Mouse (Mus musculus): ENCODE measurements around the gene A830005F24Rik. TPM values are rescaled to one million over a fixed set of nuclear protein-coding genes. Genes with fewer than 3 reads are reported as not detected.
A peak's percentile ranks its signal among the peaks of the same experiment; 100 is the strongest.
"Not testable (repeated sequence)": the region's sequence is repeated elsewhere in the genome, so short reads cannot be mapped to it uniquely, and the experiment has no call there.

The A830005F24Rik gene
- polyA plus RNA-seq, 1 experiment from 2014 or later, result 2.8 TPM

DNA sequence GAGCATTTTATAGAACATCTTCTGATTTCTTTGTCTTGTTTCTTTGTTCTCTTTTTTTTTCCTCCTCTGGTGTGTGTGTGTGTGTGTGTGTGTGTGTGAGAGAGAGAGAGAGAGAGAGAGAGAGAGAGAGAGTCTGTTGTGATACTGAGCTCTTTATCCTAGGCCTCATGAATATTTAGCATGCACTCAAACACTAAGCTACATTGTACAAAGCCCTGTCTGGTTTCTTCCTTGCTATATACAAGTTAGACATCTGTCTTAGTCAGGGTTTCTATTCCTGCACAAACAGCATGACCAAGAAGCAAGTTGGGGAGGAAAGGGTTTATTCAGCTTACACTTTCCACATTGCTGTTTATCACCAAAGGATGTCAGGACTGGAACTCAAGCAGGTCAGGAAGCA, 5.8 kb downstream of the A830005F24Rik start:
- peaks cover 11% of the 10 kb centered on the region for H3K9me3 ChIP-seq
- not testable (repeated sequence) for H3K27ac ChIP-seq; H3K4me1 ChIP-seq (replicated peaks); H3K27me3 ChIP-seq (ENCODE audit: insufficient read depth, poor library complexity, severe bottlenecking); DNase-seq (ENCODE audit: low spot score); H3K4me3 ChIP-seq; H3K36me3 ChIP-seq

DNA sequence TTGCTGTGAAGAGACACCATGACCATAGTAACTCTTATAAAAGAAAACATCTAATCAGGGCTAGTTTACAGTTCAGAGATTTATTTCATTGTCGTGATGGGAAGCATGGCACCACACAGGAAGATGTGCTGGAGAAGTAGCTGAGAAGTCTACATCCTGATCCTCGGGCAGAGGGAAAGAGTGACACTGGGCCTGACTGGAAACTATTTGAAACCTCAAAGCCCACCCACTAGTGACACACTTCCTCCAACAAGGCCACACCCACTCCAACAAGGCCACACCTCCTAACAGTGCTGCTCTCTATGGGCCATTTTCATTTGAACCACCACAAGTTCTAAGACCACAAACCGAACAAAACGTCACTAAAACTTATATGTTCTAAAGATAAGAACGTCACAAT, 12.4 kb downstream of the A830005F24Rik start:
- H3K4me1 ChIP-seq (replicated peaks), result no peaks in the 10 kb centered on the region
- H3K4me3 ChIP-seq, result no peak overlapping the region
- H3K27ac ChIP-seq, result no peak overlapping the region
- no peaks in the 10 kb centered on the region for H3K27me3 ChIP-seq (ENCODE audit: insufficient read depth, poor library complexity, severe bottlenecking)
- DNase-seq (ENCODE audit: low spot score), result no peak
- no peaks in the 10 kb centered on the region for H3K36me3 ChIP-seq
- 81% methylated on average over 5 of the region's 5 CpGs for WGBS
- 0 out of 2 replicates have a peak, but pooled peaks cover 1% of the 10 kb centered on the region for H3K9me3 ChIP-seq

DNA sequence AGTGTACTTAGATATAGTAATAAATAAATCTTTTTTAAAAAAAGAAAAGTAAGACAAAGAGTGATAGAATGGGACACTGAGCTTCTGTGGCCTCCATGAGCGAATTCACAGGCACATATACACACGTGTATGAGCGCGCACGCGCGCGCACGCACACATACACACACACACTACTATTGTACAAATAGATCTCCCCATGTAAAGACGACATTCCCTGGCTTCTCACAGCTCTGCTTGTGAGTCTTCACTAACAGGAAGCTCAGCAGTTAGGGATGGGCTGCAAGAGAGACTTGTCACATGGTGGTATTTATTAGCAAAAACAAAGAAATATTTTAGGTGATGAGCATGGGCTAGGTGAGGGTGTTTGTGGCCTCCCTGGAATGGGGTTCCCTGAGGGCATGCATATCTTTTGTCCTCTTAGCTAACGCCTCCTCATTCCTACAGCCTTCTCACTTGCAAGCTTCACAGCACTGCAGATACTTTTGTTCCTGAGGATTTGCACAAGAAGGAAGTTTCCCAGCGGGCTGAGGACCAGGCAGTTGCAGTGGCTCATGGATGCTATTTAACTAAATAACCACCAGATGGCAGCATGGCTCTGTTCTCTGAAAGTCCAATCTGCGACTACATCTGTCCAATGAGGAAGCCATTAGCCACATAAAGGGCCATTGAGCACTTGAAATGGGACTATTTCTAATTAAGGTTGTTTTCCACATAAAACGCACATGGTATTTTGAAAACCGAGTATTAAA, 14.9 kb downstream of the A830005F24Rik start:
- no peak overlapping the region for H3K4me3 ChIP-seq
- H3K4me1 ChIP-seq (replicated peaks), result no peaks in the 10 kb centered on the region
- no peaks in the 10 kb centered on the region for H3K27me3 ChIP-seq (ENCODE audit: insufficient read depth, poor library complexity, severe bottlenecking)
- no peaks in the 10 kb centered on the region for H3K9me3 ChIP-seq
- peaks cover under 1% of the 10 kb centered on the region; the same call in 1 of the 2 replicates for H3K36me3 ChIP-seq
- WGBS, result 53% methylated on average over 15 of the region's 15 CpGs
- H3K27ac ChIP-seq, result no peak overlapping the region
- DNase-seq (ENCODE audit: low spot score), result peak; percentile 59

DNA sequence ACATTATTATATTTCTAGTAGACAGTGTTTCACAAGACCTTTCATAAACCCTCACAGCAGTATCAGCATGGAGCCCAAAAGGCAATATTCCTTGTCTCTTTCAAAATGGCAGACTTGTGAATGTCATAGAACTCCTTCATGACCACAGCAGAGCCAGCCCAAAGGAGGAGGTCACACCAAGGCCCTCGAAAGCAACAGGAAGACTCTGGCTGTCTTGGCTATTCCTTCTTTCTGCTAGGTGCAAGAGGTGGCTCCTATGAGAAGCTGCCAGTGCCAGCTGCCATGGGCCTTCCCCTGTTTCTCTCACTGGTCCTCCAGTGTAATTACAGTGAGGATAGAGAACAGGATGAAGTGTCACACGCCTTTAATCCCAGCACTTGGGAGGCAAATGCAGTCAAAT, 15.7 kb downstream of the A830005F24Rik start:
- Histone ChIP-seq H3K9me3 (no peaks in the 10 kb centered on the region), H3K4me3 (no peak overlapping the region), H3K27ac (no peak overlapping the region), H3K27me3 (ENCODE audit: insufficient read depth, poor library complexity, severe bottlenecking) (no peaks in the 10 kb centered on the region), H3K36me3 (peaks cover 6% of the 10 kb centered on the region; the same call in 1 of the 2 replicates), H3K4me1 (replicated peaks) (no peaks in the 10 kb centered on the region)
- DNase-seq (ENCODE audit: low spot score), result no peak
- 53% methylated on average over 2 of the region's 2 CpGs for WGBS

DNA sequence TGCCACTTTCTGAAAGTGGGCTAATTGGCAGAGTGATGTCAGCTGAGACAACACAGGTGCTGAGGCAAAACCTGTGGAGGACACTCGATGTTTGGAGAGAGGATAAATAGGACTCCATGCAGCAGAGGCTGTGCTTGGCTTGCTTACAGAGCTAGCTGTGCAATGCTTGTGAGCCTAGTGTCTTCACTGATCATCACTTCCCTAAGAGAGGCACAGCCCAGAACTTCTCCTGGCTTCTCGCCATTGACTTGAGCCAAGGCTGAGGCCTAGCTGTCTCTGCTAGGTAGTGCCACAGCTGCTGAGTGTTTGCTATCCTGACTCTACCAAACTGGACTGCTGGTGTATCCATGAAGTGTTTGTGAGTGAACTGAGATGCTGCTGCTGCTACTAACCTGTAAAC, 17.3 kb downstream of the A830005F24Rik start:
- 78% methylated on average over 2 of the region's 2 CpGs for WGBS
- H3K27me3 ChIP-seq (ENCODE audit: insufficient read depth, poor library complexity, severe bottlenecking), result no peaks in the 10 kb centered on the region
- H3K36me3 ChIP-seq, result peaks cover 18% of the 10 kb centered on the region
- no peaks in the 10 kb centered on the region for H3K9me3 ChIP-seq
- no peak overlapping the region for H3K4me3 ChIP-seq
- no peaks in the 10 kb centered on the region for H3K4me1 ChIP-seq (replicated peaks)
- no peak for DNase-seq (ENCODE audit: low spot score)
- H3K27ac ChIP-seq, result no peak overlapping the region

DNA sequence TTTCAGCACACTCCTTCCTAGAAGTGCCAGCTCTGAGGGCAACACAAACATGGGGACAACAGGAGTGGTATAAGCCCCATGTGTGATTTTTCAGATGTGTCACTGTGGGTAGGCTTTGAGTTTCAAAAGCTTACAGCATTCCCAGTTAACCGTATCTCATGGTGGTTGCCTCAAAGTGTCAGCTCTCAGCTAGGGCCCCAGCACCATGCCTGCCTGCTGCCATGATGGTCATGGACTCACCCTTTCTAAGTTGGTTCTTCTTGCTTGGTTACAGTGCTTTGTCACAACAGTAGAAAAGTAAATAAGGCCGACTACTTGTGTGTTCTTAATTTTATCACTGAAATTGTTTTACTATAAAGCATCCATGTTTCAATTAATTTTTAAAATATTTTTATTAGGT, 18.1 kb downstream of the A830005F24Rik start:
- no peak for DNase-seq (ENCODE audit: low spot score)

DNA sequence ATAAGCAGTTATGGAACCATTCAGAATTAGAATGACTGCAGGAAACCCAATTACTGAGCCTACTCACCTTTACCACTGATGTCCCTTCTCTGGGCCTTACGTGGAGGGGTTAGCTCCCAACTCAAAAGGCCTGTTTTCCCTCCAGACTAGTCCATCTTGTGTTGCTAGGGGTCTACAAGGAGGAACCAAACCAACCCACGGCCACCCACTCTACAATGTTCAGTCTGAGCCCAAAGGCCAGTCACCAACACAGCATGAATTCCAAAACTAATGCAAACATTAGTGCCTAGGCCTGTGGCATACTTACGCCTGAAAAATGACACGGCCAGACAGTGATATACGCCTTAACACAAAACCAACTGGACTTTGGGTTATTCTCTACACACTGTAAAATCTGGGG, 20.1 kb downstream of the A830005F24Rik start:
- Histone ChIP-seq H3K27me3 (ENCODE audit: insufficient read depth, poor library complexity, severe bottlenecking) (no peaks in the 10 kb centered on the region), H3K9me3 (no peaks in the 10 kb centered on the region), H3K4me1 (replicated peaks) (no peaks in the 10 kb centered on the region), H3K4me3 (no peak overlapping the region), H3K36me3 (peaks cover 43% of the 10 kb centered on the region), H3K27ac (no peak overlapping the region)
- no peak for DNase-seq (ENCODE audit: low spot score)
- WGBS, result 87% methylated on average over 5 of the region's 5 CpGs

More for the DNA sequence above, 18.1 kb downstream of the A830005F24Rik start:
- Histone ChIP-seq H3K4me3 (no peak overlapping the region), H3K9me3 (no peaks in the 10 kb centered on the region), H3K27ac (no peak overlapping the region), H3K27me3 (ENCODE audit: insufficient read depth, poor library complexity, severe bottlenecking) (no peaks in the 10 kb centered on the region), H3K36me3 (peaks cover 25% of the 10 kb centered on the region), H3K4me1 (replicated peaks) (no peaks in the 10 kb centered on the region)
- 79% methylated on average over 2 of the region's 2 CpGs for WGBS

DNA sequence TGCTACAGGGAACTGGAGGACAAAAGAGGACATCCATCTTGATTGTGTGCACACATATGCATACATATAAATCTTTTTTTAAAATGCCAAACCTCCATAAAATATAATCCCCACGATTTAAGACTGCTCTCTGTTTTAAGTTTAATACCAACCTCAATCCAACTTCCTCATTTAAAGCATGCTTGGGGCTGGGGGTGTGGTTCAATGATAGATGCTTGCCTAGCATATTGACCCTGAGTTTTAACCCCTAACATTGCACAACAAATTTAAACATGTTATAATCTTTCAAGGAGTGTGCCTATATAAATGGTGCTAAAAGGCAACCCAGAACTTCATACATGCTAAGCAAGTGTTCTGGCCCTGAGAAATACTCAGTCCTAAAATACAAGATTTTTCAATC, 27.1 kb downstream of the A830005F24Rik start:
- DNase-seq (ENCODE audit: low spot score), result no peak
- Histone ChIP-seq H3K4me1 (replicated peaks) (peaks cover 30% of the 10 kb centered on the region), H3K27ac (no peak overlapping the region), H3K27me3 (ENCODE audit: insufficient read depth, poor library complexity, severe bottlenecking) (no peaks in the 10 kb centered on the region), H3K9me3 (no peaks in the 10 kb centered on the region), H3K4me3 (no peak overlapping the region), H3K36me3 (peaks cover 27% of the 10 kb centered on the region)
- WGBS, result 73% methylated on average over 1 of the region's 1 CpGs

DNA sequence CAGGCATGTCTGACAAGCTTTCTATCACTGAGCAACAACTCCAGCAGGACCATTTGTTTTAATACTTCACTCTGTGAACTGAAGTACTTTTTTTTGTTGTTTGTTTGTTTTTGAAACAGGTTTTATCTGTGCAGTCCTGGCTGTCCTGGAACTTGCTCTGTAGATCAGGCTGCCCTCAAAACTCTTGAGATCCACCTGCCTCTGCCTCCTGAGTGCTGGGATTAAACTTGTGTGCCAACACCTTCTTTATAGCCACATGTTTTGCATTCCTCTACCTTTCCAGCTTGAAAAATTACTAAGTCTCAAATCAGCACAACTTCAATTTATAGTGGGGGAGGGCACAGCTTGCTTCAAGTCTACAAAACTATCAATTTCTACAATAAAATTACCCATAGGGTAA, 31.0 kb downstream of the A830005F24Rik start:
- Histone ChIP-seq H3K4me1 (replicated peaks) (peaks cover 40% of the 10 kb centered on the region), H3K27me3 (ENCODE audit: insufficient read depth, poor library complexity, severe bottlenecking) (0 out of 2 replicates have a peak, but pooled peaks cover 4% of the 10 kb centered on the region), H3K4me3 (peak overlapping the region; percentile 88), H3K27ac (no peak overlapping the region), H3K36me3 (no peaks in the 10 kb centered on the region), H3K9me3 (no peaks in the 10 kb centered on the region)
- DNase-seq (ENCODE audit: low spot score), result no peak

DNA sequence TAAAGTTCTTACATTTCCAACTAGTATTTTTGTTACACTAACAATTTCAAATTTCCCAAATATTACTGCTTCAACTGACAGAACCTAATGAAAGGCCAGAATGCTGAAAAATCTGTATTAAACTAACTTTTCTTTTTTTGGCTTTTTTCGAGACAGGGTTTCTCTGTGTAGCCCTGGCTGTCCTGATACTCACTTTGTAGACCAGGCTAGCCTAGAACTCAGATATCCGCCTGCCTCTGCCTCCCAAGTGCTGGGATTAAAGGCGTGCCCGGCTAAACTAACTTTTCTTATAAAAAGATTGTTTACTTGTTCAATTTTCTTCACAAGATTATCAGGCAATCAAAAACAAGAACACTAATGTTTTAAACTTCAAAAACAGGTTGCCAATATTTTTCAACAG, 31.5 kb downstream of the A830005F24Rik start:
- peaks cover 40% of the 10 kb centered on the region for H3K4me1 ChIP-seq (replicated peaks)
- no peak overlapping the region for H3K27ac ChIP-seq

DNA sequence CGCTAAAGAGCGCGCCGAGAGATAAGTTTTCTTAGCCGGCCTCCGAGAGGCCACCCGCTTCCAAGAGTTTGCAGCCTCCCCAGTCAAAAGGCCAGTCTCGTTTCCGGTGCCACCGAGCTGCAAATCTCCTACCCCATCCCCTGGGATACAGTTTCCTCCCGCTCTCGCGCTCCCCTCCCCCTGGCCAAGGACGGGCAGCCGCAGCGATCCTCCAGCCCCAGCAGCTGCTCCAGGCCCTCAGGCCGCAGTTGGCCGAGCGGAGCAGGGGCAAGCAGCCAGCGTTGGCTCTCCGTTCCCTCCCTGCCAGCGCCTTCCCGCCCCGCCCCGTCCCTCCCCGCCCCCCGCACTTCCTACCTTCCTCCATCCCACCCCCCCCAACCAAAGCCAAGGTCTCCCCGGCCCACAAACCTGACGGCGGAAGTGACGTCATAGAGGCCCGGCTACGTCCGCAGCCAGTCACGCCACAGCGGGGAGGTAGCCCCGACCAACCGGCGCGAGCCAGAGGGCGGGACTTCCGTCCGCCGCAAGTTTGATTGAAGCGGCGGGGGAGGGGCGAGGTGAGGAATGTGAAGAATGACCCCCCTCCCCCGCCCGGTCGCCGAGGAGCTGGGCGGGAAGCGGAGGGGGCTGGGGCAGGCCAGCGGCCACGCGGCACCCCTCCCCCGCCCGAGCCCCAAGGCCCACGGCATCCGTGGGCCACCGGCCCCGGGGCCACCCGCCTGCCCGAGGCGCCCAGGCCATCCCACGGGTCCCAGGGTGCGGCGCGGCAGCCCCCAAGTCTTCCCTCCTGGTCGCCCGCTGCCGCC, 32.3 kb downstream of the A830005F24Rik start:
- peak; percentile 98 for DNase-seq (ENCODE audit: low spot score)
- under 1% methylated on average over 67 of the region's 72 CpGs for WGBS
- 0 out of 2 replicates have a peak, but pooled peaks cover 4% of the 10 kb centered on the region for H3K27me3 ChIP-seq (ENCODE audit: insufficient read depth, poor library complexity, severe bottlenecking)
- peak overlapping the region; percentile 100 for H3K27ac ChIP-seq
- peak overlapping the region; percentile 88 for H3K4me3 ChIP-seq
- H3K9me3 ChIP-seq, result no peaks in the 10 kb centered on the region
- no peaks in the 10 kb centered on the region for H3K36me3 ChIP-seq
- peaks cover 36% of the 10 kb centered on the region for H3K4me1 ChIP-seq (replicated peaks)

More for the DNA sequence above, 31.5 kb downstream of the A830005F24Rik start:
- Histone ChIP-seq H3K36me3 (no peaks in the 10 kb centered on the region), H3K27me3 (ENCODE audit: insufficient read depth, poor library complexity, severe bottlenecking) (0 out of 2 replicates have a peak, but pooled peaks cover 4% of the 10 kb centered on the region), H3K4me3 (peak overlapping the region; percentile 88), H3K9me3 (no peaks in the 10 kb centered on the region)
- DNase-seq (ENCODE audit: low spot score), result no peak
- WGBS, result 53% methylated on average over 4 of the region's 4 CpGs

DNA sequence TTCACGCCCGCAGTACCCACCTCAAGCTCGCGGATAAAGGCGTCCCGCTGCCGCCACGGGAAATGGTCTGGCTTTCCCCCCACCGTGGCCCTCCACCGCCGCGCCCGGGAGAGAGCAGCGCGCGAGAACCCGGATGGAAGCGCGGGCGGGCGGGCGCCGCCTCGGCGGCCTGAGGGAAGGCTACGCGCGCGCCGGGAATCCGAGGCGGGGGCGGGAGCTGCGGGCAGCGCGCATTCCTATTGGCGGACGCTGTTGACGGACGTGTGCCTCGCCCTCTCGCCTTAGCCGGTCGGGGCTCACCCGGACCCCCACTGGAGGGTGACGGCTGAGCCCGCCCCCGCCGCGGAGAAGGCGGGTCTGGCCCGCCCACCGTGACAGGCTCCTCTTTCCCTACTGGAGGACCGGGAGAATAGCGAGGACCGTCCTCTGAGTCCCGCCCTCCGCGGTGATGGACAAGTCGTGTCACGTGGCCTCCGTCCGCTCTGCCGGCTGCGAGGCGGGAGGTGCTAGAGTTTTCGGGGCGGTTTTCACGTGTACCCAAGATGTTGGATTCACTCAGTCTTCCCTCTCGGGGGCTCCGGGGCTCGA, 33.1 kb downstream of the A830005F24Rik start:
- no peaks in the 10 kb centered on the region for H3K36me3 ChIP-seq
- 0 out of 2 replicates have a peak, but pooled peaks cover 4% of the 10 kb centered on the region for H3K27me3 ChIP-seq (ENCODE audit: insufficient read depth, poor library complexity, severe bottlenecking)
- under 1% methylated on average over 72 of the region's 72 CpGs for WGBS
- DNase-seq (ENCODE audit: low spot score), result peak; percentile 100
- H3K4me1 ChIP-seq (replicated peaks), result peaks cover 34% of the 10 kb centered on the region
- peak overlapping the region; percentile 100 for H3K27ac ChIP-seq
- peak overlapping the region; percentile 88 for H3K4me3 ChIP-seq
- H3K9me3 ChIP-seq, result no peaks in the 10 kb centered on the region

DNA sequence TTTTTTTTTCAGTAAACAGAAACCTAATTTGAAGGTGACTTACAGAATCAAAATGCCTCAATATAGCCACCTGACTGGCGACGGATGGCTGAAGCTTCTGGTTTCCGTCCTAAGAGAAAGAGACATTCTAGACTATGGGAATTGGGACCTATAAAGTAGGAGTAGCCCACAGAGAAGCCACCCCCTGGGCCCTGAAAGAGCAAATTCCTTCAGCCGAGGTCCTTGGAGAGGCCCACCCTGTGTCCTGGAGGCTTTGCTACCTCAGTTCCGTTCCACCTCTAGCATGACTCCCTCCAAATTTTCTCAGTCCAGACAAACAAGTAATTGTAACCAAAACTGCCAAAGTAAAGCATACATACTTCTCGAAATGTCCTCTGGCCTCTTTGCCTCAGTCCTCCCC, 34.3 kb downstream of the A830005F24Rik start:
- 93% methylated on average over 6 of the region's 6 CpGs for WGBS

More for the DNA sequence above, 34.3 kb downstream of the A830005F24Rik start:
- Histone ChIP-seq H3K27me3 (ENCODE audit: insufficient read depth, poor library complexity, severe bottlenecking) (0 out of 2 replicates have a peak, but pooled peaks cover 4% of the 10 kb centered on the region), H3K4me1 (replicated peaks) (peaks cover 29% of the 10 kb centered on the region), H3K9me3 (no peaks in the 10 kb centered on the region), H3K27ac (no peak overlapping the region), H3K4me3 (no peak overlapping the region), H3K36me3 (no peaks in the 10 kb centered on the region)
- DNase-seq (ENCODE audit: low spot score), result no peak
